ENCODE assay signal across 20 mouse cellular contexts in genomic region chr1:45758011-45758410, GRCm38 (mm10).
"Had no signal": no experiment of that assay in that cellular context is flagged by ENCODE, and none has a peak within 500 bp of the region (broad histone marks: within the 10 kb centered on the region; RNA-seq: fewer than 3 reads in every experiment).

No protein-coding gene starts in this region.

- H3K9me3 ChIP-seq: limb, embryonic 15.5 days; lung, embryonic 15.5 days; megakaryocyte, embryonic 14.5 days; midbrain, embryonic 10.5 days; midbrain, embryonic 13.5 days; neural tube, embryonic 13.5 days had no signal

- H3K27ac ChIP-seq: limb, embryonic 12.5 days; limb, embryonic 15.5 days; liver, embryonic 14.5 days; lung, embryonic 15.5 days; midbrain, embryonic 10.5 days; midbrain, embryonic 13.5 days; neural tube, embryonic 13.5 days had no signal

- H3K4me2 ChIP-seq: limb, embryonic 12.5 days; limb, embryonic 15.5 days; liver, embryonic 11.5 days; lung, embryonic 15.5 days; midbrain, embryonic 13.5 days; neural tube, embryonic 13.5 days had no signal

- DNase-seq: kidney, adult 9 months; kidney, postnatal 25 days; left cerebral cortex, postnatal 4 days; lung, adult 18-20 months; lung, postnatal 10 days; lung, postnatal 36 days; retina, postnatal 1 day; thymus, adult 18-20 months; thymus, postnatal 36 days had no signal

- H3K4me3 ChIP-seq: limb, embryonic 12.5 days; limb, embryonic 15.5 days; lung, embryonic 15.5 days; megakaryocyte, embryonic 14.5 days; midbrain, embryonic 10.5 days; midbrain, embryonic 13.5 days; myocyte; neural tube, embryonic 13.5 days had no signal

- H3K4me1 ChIP-seq: megakaryocyte, embryonic 14.5 days; midbrain, embryonic 13.5 days; neural tube, embryonic 13.5 days had no signal

- H3K36me3 ChIP-seq: limb, embryonic 12.5 days; limb, embryonic 15.5 days; lung, embryonic 15.5 days; midbrain, embryonic 10.5 days; midbrain, embryonic 13.5 days; neural tube, embryonic 13.5 days had no signal

- H3K9ac ChIP-seq: limb, embryonic 12.5 days; limb, embryonic 15.5 days; liver, embryonic 14.5 days; lung, embryonic 15.5 days; midbrain, embryonic 13.5 days; neural tube, embryonic 13.5 days had no signal

- ATAC-seq: midbrain, embryonic 13.5 days; midbrain, embryonic 16.5 days had no signal

- H3K27me3 ChIP-seq: limb, embryonic 12.5 days; limb, embryonic 15.5 days; lung, embryonic 15.5 days; megakaryocyte, embryonic 14.5 days; midbrain, embryonic 13.5 days; neural tube, embryonic 13.5 days had no signal
